Comparison of ENCODE assay signal across 13 mouse cellular contexts in the genomic region with DNA sequence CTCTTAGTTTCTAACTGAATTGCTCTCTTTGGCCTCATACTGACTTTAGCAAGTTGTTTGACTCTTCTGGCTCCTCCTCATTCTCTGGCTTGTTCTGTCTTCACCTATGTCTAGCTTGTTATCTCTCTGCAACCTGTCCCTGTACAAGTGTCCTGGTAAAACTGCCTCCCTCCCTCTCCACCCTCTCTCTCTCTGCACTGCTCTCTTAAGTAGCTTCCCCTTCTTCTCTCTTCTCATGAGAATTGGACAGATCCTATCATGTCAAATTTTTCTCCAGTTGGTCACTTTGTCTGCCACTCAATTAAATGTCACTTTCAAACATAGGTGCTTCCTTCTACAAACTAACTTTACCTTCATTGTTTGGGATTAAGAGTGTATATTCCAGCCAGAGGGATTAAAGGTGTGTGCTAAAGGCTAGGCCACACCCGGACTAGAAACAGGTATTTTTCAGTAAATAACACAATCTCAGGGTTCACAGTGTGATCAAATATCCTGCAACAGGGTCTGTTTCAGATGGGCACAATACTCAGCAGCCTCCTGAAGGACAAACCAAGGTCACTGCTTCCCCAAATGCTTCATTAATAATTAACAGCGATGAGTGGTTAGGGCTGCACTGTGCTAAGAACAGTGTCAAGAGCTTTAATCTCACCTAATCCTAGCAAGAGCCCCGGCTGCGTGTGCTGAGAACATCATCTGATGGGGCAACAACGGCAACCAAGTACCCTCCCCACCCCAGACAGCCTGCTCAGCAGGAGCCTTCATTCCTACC. TPM values are rescaled to one million over a fixed set of nuclear protein-coding genes. Genes with fewer than 3 reads are reported as not detected.
DNase-seq lines count a peak whose midpoint lies in the region; ATAC-seq and TF ChIP-seq lines count a peak whose summit lies in the region.
"Had no signal": no experiment of that assay in that cellular context is flagged by ENCODE, and none has a peak within 500 bp of the region (broad histone marks: within the 10 kb centered on the region; RNA-seq: fewer than 3 reads in every experiment).

No protein-coding gene starts in this region.

- H3K27me3 ChIP-seq in kidney, embryonic 14.5 days (ENCODE audit: control insufficient read depth, insufficient read depth, low read length): peaks cover 9% of the 10 kb centered on the region
- no peaks in the 10 kb centered on the region for H3K27me3 ChIP-seq in heart, embryonic 16.5 days (ENCODE audit: control insufficient read depth, insufficient read depth, low read length)
- H3K27me3 ChIP-seq in midbrain, postnatal 0 days (ENCODE audit: insufficient read depth, low read length): no peaks in the 10 kb centered on the region

- DNase-seq in gastrocnemius, adult 2 months: no peak
- no peak for DNase-seq in gastrocnemius, postnatal 36 days
- peak; percentile 66 for DNase-seq in kidney, adult 9 months
- no peak for DNase-seq in midbrain, postnatal 0 days (ENCODE audit: low spot score)
- DNase-seq in spleen, postnatal 36 days (ENCODE audit: low spot score in 2 of 2): no peak
- no peak for DNase-seq in urinary bladder, postnatal 4 days (ENCODE audit: low spot score in 2 of 2)
- DNase-seq: B cell, adult 2 months; gastrocnemius, postnatal 10 days had no signal

- H3K4me3 ChIP-seq in gastrocnemius, adult 2 months: no peak overlapping the region
- no peak overlapping the region for H3K4me3 ChIP-seq in kidney, embryonic 14.5 days (ENCODE audit: low read length)
- H3K4me3 ChIP-seq in heart, embryonic 16.5 days (ENCODE audit: low read length): no peak overlapping the region
- H3K4me3 ChIP-seq in midbrain, postnatal 0 days (ENCODE audit: low read depth, low read length): no peak overlapping the region
- H3K4me3 ChIP-seq: limb, embryonic 13.5 days; megakaryocyte, embryonic 14.5 days had no signal

- no peak overlapping the region for H3K4me2 ChIP-seq in kidney, embryonic 14.5 days (replicated peaks; ENCODE audit: low read depth, low read length)
- no peak overlapping the region for H3K4me2 ChIP-seq in heart, embryonic 16.5 days (ENCODE audit: low read depth, low read length)
- no peak overlapping the region for H3K4me2 ChIP-seq in midbrain, postnatal 0 days (ENCODE audit: low read depth, low read length, poor library complexity, severe bottlenecking)
- H3K4me2 ChIP-seq: limb, embryonic 13.5 days had no signal

- H3K36me3 ChIP-seq in kidney, embryonic 14.5 days (ENCODE audit: control insufficient read depth, insufficient read depth, low read length): no peaks in the 10 kb centered on the region
- no peaks in the 10 kb centered on the region for H3K36me3 ChIP-seq in heart, embryonic 16.5 days (ENCODE audit: control insufficient read depth, insufficient read depth)
- peaks cover 2% of the 10 kb centered on the region; the same call in 1 of the 2 replicates for H3K36me3 ChIP-seq in midbrain, postnatal 0 days (ENCODE audit: insufficient read depth, low read length)
- H3K36me3 ChIP-seq: limb, embryonic 13.5 days had no signal

- TF ChIP-seq CTCF in gastrocnemius, adult 2 months (IDR thresholded peaks at IDR 0.05): no peak
- no peak for TF ChIP-seq CTCF in midbrain, postnatal 0 days (IDR thresholded peaks at IDR 0.05)

- intact Hi-C loops in gastrocnemius, adult 2 months (cut with DNase I): no loop called here
- intact Hi-C loops in gastrocnemius, postnatal 36 days (cut with DNase I): no loop called here

- peak overlapping the region; percentile 85 for H3K27ac ChIP-seq in gastrocnemius, adult 2 months
- H3K27ac ChIP-seq in kidney, embryonic 14.5 days (ENCODE audit: low read depth, low read length): no peak overlapping the region
- H3K27ac ChIP-seq in heart, embryonic 16.5 days (ENCODE audit: low read length): peak overlapping the region; percentile 56
- H3K27ac ChIP-seq in midbrain, postnatal 0 days (ENCODE audit: low read depth, low read length): 0 out of 2 replicates have a peak overlapping the region, but pooled peaks have one; percentile 38
- H3K27ac ChIP-seq: limb, embryonic 13.5 days had no signal

- H3K9ac ChIP-seq in kidney, embryonic 14.5 days (ENCODE audit: low read depth, low read length): no peak overlapping the region
- no peak overlapping the region for H3K9ac ChIP-seq in heart, embryonic 16.5 days (ENCODE audit: low read length)
- H3K9ac ChIP-seq in midbrain, postnatal 0 days (replicated peaks; ENCODE audit: low read length, poor library complexity, severe bottlenecking): no peak overlapping the region
- H3K9ac ChIP-seq: limb, embryonic 13.5 days had no signal

- H3K4me1 ChIP-seq in kidney, embryonic 14.5 days (ENCODE audit: control insufficient read depth, insufficient read depth, low read length): peaks cover 3% of the 10 kb centered on the region; the same call in 1 of the 2 replicates
- peaks cover 24% of the 10 kb centered on the region for H3K4me1 ChIP-seq in heart, embryonic 16.5 days (ENCODE audit: control insufficient read depth, insufficient read depth, low read length)
- peaks cover 3% of the 10 kb centered on the region; the same call in 1 of the 2 replicates for H3K4me1 ChIP-seq in midbrain, postnatal 0 days (ENCODE audit: insufficient read depth, low read length)

- ATAC-seq in kidney, embryonic 14.5 days (ENCODE audit: low FRiP score, low TSS enrichment): no peak
- ATAC-seq in heart, embryonic 16.5 days (replicated peaks; ENCODE audit: extremely low read depth, insufficient read depth, low FRiP score): no peak
- ATAC-seq in midbrain, postnatal 0 days (ENCODE audit: low FRiP score): no peak

- no peaks in the 10 kb centered on the region for H3K9me3 ChIP-seq in kidney, embryonic 14.5 days (ENCODE audit: control insufficient read depth, low read length)
- no peaks in the 10 kb centered on the region for H3K9me3 ChIP-seq in heart, embryonic 16.5 days (replicated peaks; ENCODE audit: control insufficient read depth, low read length)
- H3K9me3 ChIP-seq in midbrain, postnatal 0 days (ENCODE audit: low read length): no peaks in the 10 kb centered on the region
- H3K9me3 ChIP-seq: limb, embryonic 13.5 days; megakaryocyte, embryonic 14.5 days had no signal

- WGBS in kidney, embryonic 14.5 days: 83% methylated on average over 5 of the region's 5 CpGs
- 61% methylated on average over 5 of the region's 5 CpGs for WGBS in heart, embryonic 16.5 days
- WGBS in midbrain, postnatal 0 days: 76% methylated on average over 5 of the region's 5 CpGs

RNA-seq across cellular contexts. Expression of a gene that starts 4.0 kb away (rescaled TPM):
- total RNA-seq in gastrocnemius, adult 2 months (2021): 10 to 100 TPM; 12.9 to 38.7 TPM
- 10 to 100 TPM; 10.7 to 26.5 TPM for total RNA-seq in gastrocnemius, postnatal 36 days (2021)
- 2.3 and 5.6 TPM in 2 replicates for polyA plus RNA-seq in kidney, embryonic 14.5 days (2014; fragmentation: Nextera tagmentation; extraction: Ambion mirVana)
- 14.1 and 15.4 TPM in 2 replicates for polyA plus RNA-seq in heart, embryonic 16.5 days (2015; fragmentation: Nextera tagmentation; extraction: Ambion mirVana)
- total RNA-seq in midbrain, postnatal 0 days (2014; rRNA removed): 22.7 and 26.1 TPM in 2 replicates
- polyA plus RNA-seq in midbrain, postnatal 0 days (2015; fragmentation: Nextera tagmentation; extraction: Ambion mirVana): 14.5 and 16.4 TPM in 2 replicates

RNA-seq across cellular contexts. Expression of a gene that starts 24.8 kb away (rescaled TPM):
- not detected for total RNA-seq in gastrocnemius, adult 2 months (2021)
- not detected for total RNA-seq in gastrocnemius, postnatal 36 days (2021)
- not detected in 2 replicates for polyA plus RNA-seq in kidney, embryonic 14.5 days (2014; fragmentation: Nextera tagmentation; extraction: Ambion mirVana)
- polyA plus RNA-seq in heart, embryonic 16.5 days (2015; fragmentation: Nextera tagmentation; extraction: Ambion mirVana): not detected in 2 replicates
- 0.14 TPM in 1 of 2 replicates, not detected in the other for total RNA-seq in midbrain, postnatal 0 days (2014; rRNA removed)
- polyA plus RNA-seq in midbrain, postnatal 0 days (2015; fragmentation: Nextera tagmentation; extraction: Ambion mirVana): 0.07 and 0.11 TPM in 2 replicates
- total RNA-seq: gastrocnemius, postnatal 10 days had no signal
- polyA plus RNA-seq: embryonic facial prominence, embryonic 11.5 days had no signal

RNA-seq across cellular contexts. Expression of a gene that starts 56.0 kb away (rescaled TPM):
- total RNA-seq in gastrocnemius, adult 2 months (2021): 10 to 100 TPM; 16.8 to 21.4 TPM
- total RNA-seq in gastrocnemius, postnatal 36 days (2021): 10 to 100 TPM; 16.0 to 19.3 TPM
- 31.9 and 41.3 TPM in 2 replicates for polyA plus RNA-seq in kidney, embryonic 14.5 days (2014; fragmentation: Nextera tagmentation; extraction: Ambion mirVana)
- 26.6 and 28.8 TPM in 2 replicates for polyA plus RNA-seq in heart, embryonic 16.5 days (2015; fragmentation: Nextera tagmentation; extraction: Ambion mirVana)
- 33.1 and 34.6 TPM in 2 replicates for total RNA-seq in midbrain, postnatal 0 days (2014; rRNA removed)
- polyA plus RNA-seq in midbrain, postnatal 0 days (2015; fragmentation: Nextera tagmentation; extraction: Ambion mirVana): 50.3 and 52.2 TPM in 2 replicates
